Mouse (Mus musculus) lung, adult 18-20 months (tissue): ENCODE measurements around the gene Spata2l.
"Not testable (repeated sequence)": the region's sequence is repeated elsewhere in the genome, so short reads cannot be mapped to it uniquely, and the experiment has no call there.

Experiments used
- DNase-seq, 2 experiments: peaks; one replicate each; pipeline ENCODE4 v3.0.0; 2022; ENCODE audit warnings: mixed read lengths in 2 of 2

Spata2l gene

DNA sequence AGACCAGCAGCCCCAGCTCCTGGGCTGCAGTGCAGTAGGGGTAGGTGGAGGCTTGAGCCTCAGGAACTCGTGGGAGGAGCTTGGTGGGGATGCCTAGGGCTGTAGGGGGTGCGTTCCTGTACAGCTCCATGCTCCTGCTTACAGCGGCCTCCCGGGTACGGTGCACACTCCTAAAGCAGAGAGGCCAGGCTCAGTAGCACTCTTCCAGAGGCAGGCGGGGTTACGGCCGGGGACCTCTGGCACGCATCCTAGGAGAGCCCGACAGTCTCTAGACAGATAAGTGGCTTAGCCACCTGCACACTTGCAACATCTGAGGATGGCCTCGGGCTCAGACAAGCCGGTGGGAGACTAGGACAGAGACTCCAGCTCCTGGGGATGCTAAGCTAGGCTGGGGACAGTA is 9.5 kb upstream of the Spata2l start:
- no peak for DNase-seq

DNA sequence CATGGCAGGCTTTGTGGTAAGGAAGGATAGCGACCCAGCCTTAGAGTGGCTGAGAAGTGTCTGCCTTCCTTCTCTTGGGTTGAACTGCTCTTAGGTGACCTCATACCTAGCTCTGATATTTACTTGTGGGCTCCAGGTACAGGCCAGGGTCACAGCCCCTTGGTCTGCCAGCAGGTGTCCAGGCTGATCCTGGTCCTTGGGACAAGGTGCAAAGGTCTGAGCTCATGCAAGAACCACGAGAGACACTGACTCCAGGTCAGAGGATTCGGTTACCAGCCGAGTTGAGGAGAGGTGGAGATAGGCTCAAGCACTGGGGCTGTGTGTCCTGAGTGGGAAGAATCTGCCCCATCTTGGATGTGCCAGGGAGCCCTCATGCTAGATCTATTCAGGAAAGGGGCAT is 8.3 kb upstream of the Spata2l start:
- no peak for DNase-seq

- no peak for DNase-seq
Observed at GRCm38 (mm10) chr8:123243053-123243452, 7.0 kb upstream of the Spata2l start.

DNA sequence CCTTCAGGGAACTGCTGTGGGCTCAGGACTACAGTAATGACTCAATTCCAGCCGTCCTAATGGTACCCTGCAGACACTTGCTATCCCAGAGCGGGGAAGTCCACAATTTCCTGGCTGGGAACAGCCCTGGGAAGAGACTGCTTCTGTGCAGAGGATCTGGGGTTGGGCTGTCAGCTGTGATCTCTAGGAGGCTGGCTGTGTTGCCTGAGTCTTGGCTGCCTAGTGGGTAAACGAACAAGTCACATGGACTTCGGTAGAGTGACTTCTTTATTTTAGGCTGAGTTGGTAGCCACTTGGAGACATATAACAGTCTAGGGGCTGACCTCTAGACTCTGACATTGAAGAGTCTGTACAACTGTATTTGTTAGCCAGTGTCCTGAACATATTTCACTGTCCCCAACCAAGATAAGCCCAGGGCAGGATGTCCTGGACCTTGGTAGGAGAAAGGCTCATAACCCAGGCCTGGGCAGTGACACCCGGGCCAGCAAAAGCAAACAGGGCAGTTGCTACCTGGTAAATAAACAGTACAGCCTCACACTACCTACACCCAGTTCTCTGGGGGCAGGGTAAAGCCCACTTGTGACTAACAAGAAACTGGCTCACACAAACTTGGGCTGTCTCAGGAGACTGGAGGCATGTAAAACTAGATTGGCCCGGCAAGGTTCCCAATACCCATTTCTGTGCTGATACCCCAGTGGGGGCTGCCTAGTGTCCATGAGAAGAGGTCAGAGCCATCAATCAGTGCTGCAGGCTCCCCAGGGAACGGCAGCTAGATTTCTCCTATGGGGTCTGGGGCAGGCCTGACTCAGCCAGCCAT is 6.3 kb upstream of the Spata2l start:
- no peak for DNase-seq

- DNase-seq = no peak
Observed at GRCm38 (mm10) chr8:123239398-123239797, 3.4 kb upstream of the Spata2l start.

GRCm38 (mm10) chr8:123234918-123235519 is 1.0 kb downstream of the Spata2l start:
- DNase-seq = no peak

- DNase-seq = no peak
Observed at GRCm38 (mm10) chr8:123233760-123234159, 2.3 kb downstream of the Spata2l start.

GRCm38 (mm10) chr8:123233300-123233699 is 2.7 kb downstream of the Spata2l start:
- DNase-seq = no peak

DNA sequence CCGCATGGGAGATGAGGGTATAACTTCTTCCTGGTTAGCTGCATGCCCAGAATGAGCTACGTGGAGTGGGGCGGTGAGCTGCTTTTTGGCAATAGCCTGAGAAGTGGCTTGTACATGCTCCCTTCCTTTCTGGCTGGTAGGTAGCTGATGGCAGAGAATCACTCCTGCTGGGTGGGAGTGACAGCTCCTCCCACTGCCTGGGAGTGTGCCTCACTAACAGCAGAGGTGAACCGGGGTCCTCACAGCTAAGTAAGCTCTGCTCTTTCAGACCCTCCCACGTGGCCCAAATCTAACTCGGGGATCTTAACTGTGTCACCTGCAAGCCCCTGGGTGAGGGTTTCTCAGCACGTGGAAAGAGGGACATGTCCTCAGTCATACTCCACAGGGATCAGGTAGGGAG is 3.5 kb downstream of the Spata2l start:
- no peak for DNase-seq

DNA sequence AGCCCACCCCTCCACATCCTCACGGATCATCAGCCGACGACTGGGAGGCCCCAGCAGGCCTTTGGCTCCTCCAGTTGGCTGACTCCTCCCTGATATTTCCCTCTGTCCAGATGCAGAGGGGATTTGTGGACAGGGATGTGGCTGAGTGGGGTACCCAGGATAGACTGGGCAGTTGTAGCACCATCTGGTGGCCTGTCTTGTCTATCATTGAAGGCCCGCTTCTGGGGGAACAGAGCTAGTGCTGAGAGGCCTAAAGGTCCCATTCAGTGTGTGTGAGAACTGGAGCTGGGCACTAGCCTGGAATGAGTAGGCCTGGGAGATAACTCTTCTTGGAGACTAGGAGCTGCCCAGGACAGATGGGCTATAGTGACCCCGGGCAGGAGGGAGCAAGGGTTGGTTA is 4.3 kb downstream of the Spata2l start:
- DNase-seq = no peak

- not testable (repeated sequence) for DNase-seq
Observed at GRCm38 (mm10) chr8:123230326-123230725, 5.7 kb downstream of the Spata2l start.

GRCm38 (mm10) chr8:123228416-123228815 is 7.6 kb downstream of the Spata2l start:
- DNase-seq = no peak

- peak; percentile 93 to 95 for DNase-seq
Observed at GRCm38 (mm10) chr8:123224278-123225266, 11.5 kb downstream of the Spata2l start, which contains the start of gene Cdk10. TSS of gene Cdk10 (plus strand) at chr8:123224842.

DNA sequence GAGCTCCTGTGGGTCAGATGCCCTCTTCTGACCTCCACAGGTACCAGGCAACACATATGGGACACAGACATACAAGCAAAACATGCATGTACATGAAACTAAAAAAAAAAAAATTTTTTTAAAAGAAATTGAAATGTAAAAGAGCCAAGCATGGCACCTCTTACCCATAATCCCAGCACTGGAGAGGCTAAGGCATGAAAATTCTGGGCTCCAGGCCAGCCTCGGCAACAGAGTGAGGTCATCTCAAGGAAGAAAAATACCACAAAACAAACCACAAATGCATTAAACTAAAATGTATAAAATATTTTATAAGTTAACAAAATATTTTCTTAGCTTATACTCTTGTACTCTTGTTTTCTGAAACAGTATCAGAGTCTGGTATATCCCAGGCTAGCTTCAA is 15.1 kb downstream of the Spata2l start:
- DNase-seq = no peak

DNA sequence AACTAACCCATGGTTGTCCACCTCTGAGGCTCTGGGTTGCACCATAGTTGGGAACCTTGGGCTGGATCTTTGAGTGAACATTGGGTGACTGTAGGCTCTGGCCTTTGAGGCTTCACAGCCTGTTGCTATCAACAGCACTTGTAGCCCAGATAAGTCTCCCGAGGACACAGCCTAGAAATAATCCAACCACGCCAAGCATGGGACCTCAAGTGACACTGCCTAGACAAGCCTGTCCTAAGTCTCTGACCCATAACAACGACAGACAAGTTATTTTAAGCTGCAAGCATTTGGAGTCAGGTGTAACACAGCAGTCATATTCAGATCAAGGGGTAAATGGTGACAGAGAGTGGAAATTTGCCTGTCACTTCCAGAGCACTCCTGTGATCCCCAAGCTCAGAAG is 20.6 kb downstream of the Spata2l start:
- DNase-seq = no peak

- no peak for DNase-seq
Observed at GRCm38 (mm10) chr8:123213118-123213772, 22.8 kb downstream of the Spata2l start.

DNA sequence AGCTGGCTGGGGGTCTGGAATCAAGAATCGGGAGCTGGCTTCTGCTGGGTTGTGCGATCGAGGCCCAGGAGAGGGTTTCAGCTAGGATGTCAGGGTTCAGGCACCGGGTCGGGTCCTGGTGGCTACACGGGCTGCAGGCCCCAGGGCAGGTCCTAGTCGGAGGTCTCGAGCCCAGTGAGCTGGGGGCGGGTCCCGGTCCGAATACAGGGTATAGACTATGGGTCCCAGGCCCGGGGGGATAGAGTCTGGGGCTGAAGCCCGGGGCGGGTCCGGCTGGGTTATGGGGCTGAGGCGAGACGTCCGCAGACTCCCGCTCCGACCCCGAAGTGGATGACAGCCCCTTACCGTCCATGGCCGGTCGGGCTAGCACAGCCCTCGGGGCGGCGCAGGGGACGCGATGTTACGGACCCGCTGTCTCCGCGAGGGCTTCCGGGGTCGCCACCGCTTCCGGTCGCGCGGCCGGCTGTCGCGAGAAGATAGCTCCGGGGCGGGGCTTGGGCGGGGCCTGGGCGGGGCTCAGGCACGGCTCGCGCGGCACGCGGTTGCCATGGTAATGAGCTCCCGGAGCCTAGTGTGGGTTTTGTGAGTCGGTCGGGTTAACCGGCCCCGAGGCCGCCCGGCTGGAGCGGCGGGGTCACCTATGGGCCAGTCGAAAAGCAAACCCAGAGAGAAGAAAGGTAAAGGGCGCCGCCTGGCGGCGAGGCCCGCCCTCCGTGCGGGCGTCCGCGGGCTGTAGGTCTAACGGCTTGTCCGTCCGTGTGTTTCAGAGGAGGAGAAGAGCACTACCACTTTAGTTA is 23.5 kb downstream of the Spata2l start, which contains the start of the genes Chmp1a and Spata33:
Gene Chmp1a (minus strand): TSS at position 443 of the 797 bp plus-strand sequence.
Gene Spata33 (plus strand): TSS at position 512 of the 797 bp plus-strand sequence.
- DNase-seq = peak; percentile 88 to 94

GRCm38 (mm10) chr8:123211876-123212275 is 24.2 kb downstream of the Spata2l start:
- DNase-seq = no peak

DNA sequence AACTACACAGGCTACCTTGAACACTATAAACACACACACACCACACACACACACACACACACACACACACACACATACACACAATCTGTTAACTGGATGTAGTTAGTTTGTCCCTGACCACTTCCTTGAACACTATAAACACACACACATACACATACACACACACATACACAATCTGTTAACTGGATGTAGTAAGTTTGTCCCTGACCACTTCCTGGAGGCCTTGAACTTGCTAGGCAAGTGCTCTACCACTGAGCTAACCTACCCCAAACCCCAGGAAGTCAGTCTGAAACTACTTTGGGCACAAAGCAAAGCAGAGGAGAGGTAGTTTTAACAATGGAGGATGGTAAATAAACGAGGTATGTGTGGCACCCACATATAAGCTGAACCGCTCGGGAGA is 32.5 kb downstream of the Spata2l start:
- DNase-seq = no peak

DNA sequence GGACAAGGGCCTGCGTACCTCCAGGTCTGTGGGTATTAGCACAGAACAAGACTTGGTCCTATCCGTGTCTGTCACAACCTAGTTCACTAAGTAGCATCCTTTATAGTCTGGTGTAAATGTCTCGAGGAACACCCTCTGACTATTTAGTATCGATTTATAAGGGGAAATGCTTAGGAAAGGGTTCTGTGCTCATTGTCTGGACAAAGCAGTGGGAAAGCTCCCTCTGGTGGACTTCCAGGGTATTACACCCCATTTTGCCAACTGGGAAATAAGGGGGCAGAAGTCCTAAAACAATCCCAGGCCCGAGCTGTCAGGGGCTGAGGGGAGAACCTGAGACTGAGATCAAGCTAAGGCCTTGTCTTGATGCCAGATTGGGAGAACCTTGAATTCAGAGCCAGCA is 33.7 kb downstream of the Spata2l start:
- DNase-seq = peak; percentile 34 to 60

GRCm38 (mm10) chr8:123199864-123200263 is 36.2 kb downstream of the Spata2l start:
- DNase-seq = no peak
